Mouse (Mus musculus): ENCODE data around the gene Fam185a.

GRCm38 (mm10) chr5:21468100-21468499 is 43.3 kb downstream of the Fam185a start:
- TF ChIP-seq EP300 (optimal IDR thresholded peaks at IDR 0.05) (no peak), CTCF (IDR thresholded peaks at IDR 0.05; ENCODE audit: low read depth) (no peak)

Measured in stomach, postnatal 0 days (tissue).